Mouse (Mus musculus) layer of hippocampus, adult 6 months (tissue): ENCODE data around the gene C2cd2l. TPM values are rescaled to one million over a fixed set of nuclear protein-coding genes. Genes with fewer than 3 reads are reported as not detected.

ENCODE experiments used
- long read RNA-seq, 2 experiments: library from polyadenylated mRNA; unstranded; transcript quantifications; one replicate each; pipeline ENCODE4 v2.0.0; 2019 to 2020
- microRNA-seq: library from miRNA; unstranded; fragments of <30 nt; microRNA quantifications from one replicate; pipeline ENCODE4 v1.2.0, GENCODE M21; 2020
- polyA plus RNA-seq: library from polyadenylated mRNA; unstranded; fragments of <200 nt; fragmentation: Nextera tagmentation; gene quantifications from 2 replicates; pipeline ENCODE4 v1.2.3, GENCODE M21; 2021

The C2cd2l gene
- polyA plus RNA-seq = 17.9 and 19.0 TPM in 2 replicates
- long read RNA-seq, experiment 1, full-length matches to known transcripts = 13 of 50 reads
- long read RNA-seq, experiment 1, partial matches to known transcripts = 12 of 50 reads
- long read RNA-seq, experiment 1, other reads (novel, unspliced or antisense) = 25 of 50 reads
- long read RNA-seq, experiment 2, full-length matches to known transcripts = 99 of 182 reads
- long read RNA-seq, experiment 2, partial matches to known transcripts = 55 of 182 reads
- long read RNA-seq, experiment 2, other reads (novel, unspliced or antisense) = 28 of 182 reads

GRCm38 (mm10) chr9:44319887-44320798 lies at the start of gene C2cd2l:
C2cd2l (minus strand) TSS chr9:44320285.

GRCm38 (mm10) chr9:44361190-44361917 lies 41.3 kb upstream of the C2cd2l start, which contains the start of gene Vps11:
Vps11 (minus strand) TSS chr9:44361670.

GRCm38 (mm10) chr9:44343781-44344421 lies 23.8 kb upstream of the C2cd2l start, which contains the start of gene Hmbs:
Hmbs (minus strand) TSS chr9:44344228.

GRCm38 (mm10) chr9:44334396-44335330 lies 14.6 kb upstream of the C2cd2l start, which contains the start of gene H2afx:
H2afx (plus strand) TSS chr9:44334694.

GRCm38 (mm10) chr9:44325768-44326370 lies 5.8 kb upstream of the C2cd2l start, which contains the start of gene Dpagt1:
Dpagt1 (plus strand) TSS chr9:44326019.

GRCm38 (mm10) chr9:44305466-44306079 lies 14.5 kb downstream of the C2cd2l start, which contains the start of gene Hinfp:
Hinfp (minus strand) TSS chr9:44305671.

GRCm38 (mm10) chr9:44288076-44288958 lies 31.8 kb downstream of the C2cd2l start, which contains the start of gene Abcg4:
Abcg4 (minus strand) TSS chr9:44288615.

GRCm38 (mm10) chr9:44268432-44268831 lies 51.7 kb downstream of the C2cd2l start, which contains the start of gene Nlrx1:
Nlrx1 (minus strand) TSS chr9:44268599.

Small RNA genes lying within 50 kb of the gene (microRNA-seq; reads per million reads assigned to microRNA genes)
- gene Gm44335 = not detected

Other genes with a start within 250 kb of the C2cd2l start
- gene Mfrp, start 218.6 kb downstream of the C2cd2l start, polyA plus RNA-seq = 0.06 and 9.7 TPM in 2 replicates
- gene C1qtnf5, start 213.0 kb downstream of the C2cd2l start, polyA plus RNA-seq = 30.3 and 40.8 TPM in 2 replicates
- gene Gm49380, start 206.8 kb downstream of the C2cd2l start, polyA plus RNA-seq = 0.10 and 0.14 TPM in 2 replicates
- gene Rnf26, start 206.8 kb downstream of the C2cd2l start, polyA plus RNA-seq = 10.8 and 13.6 TPM in 2 replicates
- gene Mcam, start 185.8 kb downstream of the C2cd2l start, polyA plus RNA-seq = 2.6 and 2.8 TPM in 2 replicates
- gene Cbl, start 86.2 kb downstream of the C2cd2l start, polyA plus RNA-seq = 11.8 and 12.1 TPM in 2 replicates
- gene Ccdc153, start 79.6 kb downstream of the C2cd2l start, polyA plus RNA-seq = 14.2 and 18.1 TPM in 2 replicates
- gene Pdzd3, start 68.8 kb downstream of the C2cd2l start, polyA plus RNA-seq = 0.90 and 1.1 TPM in 2 replicates
- gene Nlrx1, start 51.7 kb downstream of the C2cd2l start, polyA plus RNA-seq = 6.2 and 7.2 TPM in 2 replicates
- gene Abcg4, start 31.7 kb downstream of the C2cd2l start, polyA plus RNA-seq = 25.1 and 26.3 TPM in 2 replicates
- gene Hinfp, start 14.6 kb downstream of the C2cd2l start, polyA plus RNA-seq = 2.9 and 4.2 TPM in 2 replicates
- gene Dpagt1, start 5.7 kb upstream of the C2cd2l start, polyA plus RNA-seq = 10.3 and 12.5 TPM in 2 replicates
- 40.3 and 56.5 TPM in 2 replicates for gene H2afx, start 14.4 kb upstream of the C2cd2l start, polyA plus RNA-seq
- 32.2 and 38.1 TPM in 2 replicates for gene Hmbs, start 23.9 kb upstream of the C2cd2l start, polyA plus RNA-seq
- 48.4 and 50.0 TPM in 2 replicates for gene Vps11, start 41.4 kb upstream of the C2cd2l start, polyA plus RNA-seq
- 19.2 and 19.5 TPM in 2 replicates for gene Hyou1, start 59.2 kb upstream of the C2cd2l start, polyA plus RNA-seq
- 20.2 and 25.1 TPM in 2 replicates for gene Slc37a4, start 76.6 kb upstream of the C2cd2l start, polyA plus RNA-seq
- 2,038 and 2,060 TPM in 2 replicates for gene Rps25, start 86.9 kb upstream of the C2cd2l start, polyA plus RNA-seq
- 191 and 194 TPM in 2 replicates for gene Trappc4, start 87.3 kb upstream of the C2cd2l start, polyA plus RNA-seq
- 3.3 and 3.5 TPM in 2 replicates for gene Ccdc84, start 98.3 kb upstream of the C2cd2l start, polyA plus RNA-seq
- gene Foxr1, start 120.9 kb upstream of the C2cd2l start, polyA plus RNA-seq = not detected in 2 replicates
- gene Upk2, start 134.7 kb upstream of the C2cd2l start, polyA plus RNA-seq = not detected in 2 replicates
- 3.1 and 3.2 TPM in 2 replicates for gene Bcl9l, start 162.5 kb upstream of the C2cd2l start, polyA plus RNA-seq
- gene Cxcr5, start 241.6 kb upstream of the C2cd2l start, polyA plus RNA-seq = not detected in 2 replicates